Mouse (Mus musculus) adipocyte (in vitro differentiated cells): ENCODE measurements around the gene Fam3c.
"Not testable (repeated sequence)": the region's sequence is repeated elsewhere in the genome, so short reads cannot be mapped to it uniquely, and the experiment has no call there.

Experiments used
- DNase-seq: peaks from one replicate; pipeline ENCODE4 v3.0.0-alpha.2; 2016; ENCODE audit warnings: low spot score

Fam3c gene

GRCm38 (mm10) chr6:22289461-22290021 lies 66.5 kb downstream of the Fam3c start:
- DNase-seq: no peak

- no peak for DNase-seq
Measured at GRCm38 (mm10) chr6:22288737-22289460, 67.1 kb downstream of the Fam3c start.

GRCm38 (mm10) chr6:22288004-22288736 lies 67.9 kb downstream of the Fam3c start, which contains the start of gene Wnt16:
TSS of gene Wnt16 (plus strand) at chr6:22288227.
- DNase-seq: no peak

- no peak for DNase-seq
Measured at GRCm38 (mm10) chr6:22282405-22282804, 73.6 kb downstream of the Fam3c start.

GRCm38 (mm10) chr6:22280217-22280861 lies 75.7 kb downstream of the Fam3c start:
- peak; percentile 94 for DNase-seq

- peak; percentile 27 for DNase-seq
Measured at GRCm38 (mm10) chr6:22277941-22278340, 78.1 kb downstream of the Fam3c start.

GRCm38 (mm10) chr6:22269840-22270521 lies 86.1 kb downstream of the Fam3c start:
- DNase-seq: peak; percentile 70

- DNase-seq: no peak
Measured at GRCm38 (mm10) chr6:22268677-22269076, 87.4 kb downstream of the Fam3c start.

- DNase-seq: no peak
Measured at GRCm38 (mm10) chr6:22267807-22268667, 88.0 kb downstream of the Fam3c start.

- DNase-seq: no peak
Measured at GRCm38 (mm10) chr6:22266018-22266417, 90.0 kb downstream of the Fam3c start.

- not testable (repeated sequence) for DNase-seq
Measured at GRCm38 (mm10) chr6:22264094-22264493, 91.9 kb downstream of the Fam3c start.

- DNase-seq: no peak
Measured at GRCm38 (mm10) chr6:22262519-22262918, 93.5 kb downstream of the Fam3c start.

GRCm38 (mm10) chr6:22258784-22259183 lies 97.3 kb downstream of the Fam3c start:
- no peak for DNase-seq
